Mouse (Mus musculus) central nervous system, embryonic 11.5 days (tissue): ENCODE results near the gene Plekhd1. TPM values are rescaled to one million over a fixed set of nuclear protein-coding genes. Genes with fewer than 3 reads are reported as not detected.

Experiments used
- polyA plus RNA-seq: library from polyadenylated mRNA; depleted of rRNA; stranded (reverse); fragments of >200 nt; gene quantifications from 2 replicates; pipeline ENCODE4 v1.2.3, GENCODE M21; 2012; rRNA removed

Gene Plekhd1
- 2.4 and 3.9 TPM in 2 replicates for polyA plus RNA-seq

DNA sequence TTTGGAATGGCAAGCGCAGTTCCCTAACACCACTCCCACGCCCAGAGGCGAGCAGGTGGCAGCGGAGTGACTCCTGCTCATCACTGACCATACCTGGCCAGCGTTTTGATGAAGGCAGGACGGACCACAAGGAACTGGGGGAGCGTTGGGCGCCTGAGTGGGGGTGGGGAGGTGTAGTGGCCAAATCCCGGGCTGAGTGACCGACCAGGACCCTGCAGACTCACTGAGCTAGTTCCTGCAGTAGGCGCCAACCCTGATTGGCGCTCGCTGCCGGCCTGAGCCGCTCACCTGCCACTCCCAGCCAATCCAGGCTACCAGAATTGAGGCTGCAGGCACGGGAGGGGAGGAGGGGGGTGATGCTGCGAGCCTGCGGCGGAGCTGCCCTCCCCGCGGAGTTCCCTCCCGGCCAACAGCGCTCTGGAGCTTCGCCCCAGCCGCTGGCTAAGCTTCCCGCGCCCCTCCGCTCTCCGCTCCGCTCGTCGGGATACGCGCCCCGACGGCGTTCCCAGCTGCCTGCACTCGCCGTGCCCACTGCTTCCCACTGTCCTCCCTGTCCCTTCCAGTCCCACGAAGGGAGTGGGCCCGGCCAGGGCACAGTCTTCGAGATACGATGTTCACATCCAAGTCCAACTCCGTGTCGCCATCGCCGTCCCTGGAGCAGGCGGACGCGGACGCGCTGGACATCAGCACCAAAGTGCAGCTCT lies at the start of gene Plekhd1:
Gene Plekhd1, plus strand, starts transcription at position 323 of the 704 bp plus-strand sequence.

GRCm38 (mm10) chr12:80643693-80644505 lies 48.5 kb upstream of the Plekhd1 start, which contains the start of the genes Slc39a9 and Erh:
Slc39a9 (plus strand) TSS chr12:80643883.
Erh (minus strand) TSS chr12:80644341.

GRCm38 (mm10) chr12:80760396-80760801 lies 68.0 kb downstream of the Plekhd1 start, which contains the start of gene Ccdc177:
Ccdc177 (minus strand) TSS chr12:80760687.

Other genes with a start within 250 kb of the Plekhd1 start
- 38.8 and 42.0 TPM in 2 replicates for gene Exd2, start 229.5 kb upstream of the Plekhd1 start, polyA plus RNA-seq
- 11.5 and 13.3 TPM in 2 replicates for gene Galnt16, start 174.3 kb upstream of the Plekhd1 start, polyA plus RNA-seq
- 19.8 and 29.1 TPM in 2 replicates for gene Slc39a9, start 48.7 kb upstream of the Plekhd1 start, polyA plus RNA-seq
- 364 and 556 TPM in 2 replicates for gene Erh, start 48.2 kb upstream of the Plekhd1 start, polyA plus RNA-seq
- gene Ccdc177, start 68.1 kb downstream of the Plekhd1 start, polyA plus RNA-seq: 4.4 and 8.3 TPM in 2 replicates
- 16.6 and 20.6 TPM in 2 replicates for gene Susd6, start 97.9 kb downstream of the Plekhd1 start, polyA plus RNA-seq